Mouse (Mus musculus) ES-E14 (cell line): ENCODE measurements around the gene Lrmp. TPM values are rescaled to one million over a fixed set of nuclear protein-coding genes. Genes with fewer than 3 reads are reported as not detected.

ENCODE experiments used
- DNase-seq: peaks from one replicate; pipeline ENCODE4 v3.0.0-alpha.2; 2013; ENCODE audit warnings: low read depth, low spot score
- H3K27ac ChIP-seq: 2 replicates; pipeline ENCODE4 v1.5.1; 2012; ENCODE audit warnings: low read depth, mild to moderate bottlenecking, low read length, moderate library complexity, mixed read lengths; ENCODE audit not compliant: poor library complexity, insufficient read depth, severe bottlenecking
- H3K36me3 ChIP-seq: 2 replicates; pipeline ENCODE4 v1.6.1; 2012; ENCODE audit warnings: mild to moderate bottlenecking, low read length, moderate library complexity, mixed read lengths; ENCODE audit not compliant: control insufficient read depth, poor library complexity, insufficient read depth, severe bottlenecking
- H3K4me1 ChIP-seq, 2 experiments: fragments of 150-350 bp in 1 of 2; sonication (generic) in 1 of 2; 2 replicates each; pipeline ENCODE4 v1.6.1; 2012; ENCODE audit warnings: low read length in 2 of 2, mild to moderate bottlenecking in 1 of 2, mixed read lengths in 1 of 2; ENCODE audit not compliant: control insufficient read depth in 2 of 2, insufficient read depth in 2 of 2, poor library complexity in 1 of 2
- H3K4me3 ChIP-seq, 2 experiments: fragments of 150-350 bp in 1 of 2; sonication (generic) in 1 of 2; 2 replicates each; pipeline ENCODE4 v1.5.1; 2012; ENCODE audit warnings: low read length in 2 of 2, low read depth in 1 of 2, mild to moderate bottlenecking in 1 of 2, mixed read lengths in 1 of 2; ENCODE audit not compliant: insufficient read depth in 1 of 2, poor library complexity in 1 of 2, severe bottlenecking in 1 of 2
- H3K9ac ChIP-seq: 2 replicates; pipeline ENCODE4 v1.6.1; 2012; ENCODE audit warnings: low read depth, mild to moderate bottlenecking, low read length, mixed read lengths; ENCODE audit not compliant: poor library complexity, insufficient read depth, severe bottlenecking
- H3K9me3 ChIP-seq: fragments of 150-350 bp; sonication (generic); 2 replicates; pipeline ENCODE4 v1.6.1; 2012; ENCODE audit warnings: low read depth, mild to moderate bottlenecking, low read length; ENCODE audit not compliant: control insufficient read depth, insufficient read depth
- CHD2 ChIP-seq: IDR thresholded peaks from 2 replicates; pipeline ENCODE4 v1.6.1; 2014; ENCODE audit warnings: mild to moderate bottlenecking, low read depth, low read length, inconsistent platforms
- HCFC1 ChIP-seq: IDR thresholded peaks from 2 replicates; pipeline ENCODE4 v1.6.1; 2012; ENCODE audit warnings: low read length, inconsistent platforms, borderline replicate concordance; ENCODE audit not compliant: insufficient read depth
- MAFK ChIP-seq: IDR thresholded peaks from 2 replicates; pipeline ENCODE4 v1.6.1; 2014; ENCODE audit warnings: mild to moderate bottlenecking, low read depth, low read length, inconsistent platforms; ENCODE audit not compliant: insufficient read depth
- ZC3H11A ChIP-seq: IDR thresholded peaks from 2 replicates; pipeline ENCODE4 v1.6.1; 2012; ENCODE audit warnings: low read depth, mild to moderate bottlenecking, inconsistent platforms, low read length, borderline replicate concordance
- ZNF384 ChIP-seq: IDR thresholded peaks from 2 replicates; pipeline ENCODE4 v1.6.1; 2012; ENCODE audit warnings: low read depth, low read length, inconsistent platforms
- in situ Hi-C, 2 experiments: fragments of 600-800 bp; cut with MboI; formaldehyde crosslinking; loops; one replicate each; pipeline ENCODE4 v1.15.1; 2025; ENCODE audit warnings: low sequenced_read_pairs in 2 of 2, inconsistent platforms in 1 of 2; ENCODE audit not compliant: unreplicated experiment in 2 of 2
- total RNA-seq: library from RNA; depleted of rRNA; stranded (reverse); fragments of 300-350 nt; gene quantifications from 2 replicates; pipeline ENCODE4 v1.2.3, GENCODE M21; 2012

The Lrmp gene
- total RNA-seq, 1 experiment, result 10.4 TPM

DNA sequence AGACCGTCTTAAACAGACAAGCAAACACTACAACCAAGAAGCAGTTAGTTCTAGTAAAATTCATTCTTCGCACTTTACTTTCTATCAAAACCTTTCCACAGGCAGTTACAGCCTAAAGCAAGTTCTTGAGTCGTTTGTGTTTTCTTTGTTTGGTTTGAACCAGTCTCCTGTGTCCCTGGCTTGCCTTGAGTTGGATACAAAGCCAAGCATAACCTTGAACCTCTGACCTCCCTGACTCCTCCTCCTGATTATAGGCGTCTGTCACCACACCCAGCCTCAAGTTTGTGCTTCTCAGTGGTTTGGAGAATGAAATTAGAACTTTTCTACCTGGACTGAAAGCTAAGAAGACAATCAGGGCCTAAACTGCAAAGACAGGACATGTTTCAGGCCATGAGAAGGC, 21.0 kb upstream of the Lrmp start:
- H3K9ac ChIP-seq, result no peak overlapping the region
- H3K4me3 ChIP-seq, result no peak overlapping the region
- peaks cover 5 to 30% of the 10 kb centered on the region in 2 experiments; a peak in 3 of 4 replicates for H3K4me1 ChIP-seq
- H3K27ac ChIP-seq, result peak overlapping the region; percentile 73; the same call in 1 of the 2 replicates
- no peak for TF ChIP-seq MAFK
- TF ChIP-seq CHD2, result 0 out of 2 replicates have a peak, but pooled peaks have one; percentile 42
- in situ Hi-C loops, result no loop called here
- H3K9me3 ChIP-seq, result no peaks in the 10 kb centered on the region
- peak; percentile 65 for DNase-seq
- H3K36me3 ChIP-seq, result no peaks in the 10 kb centered on the region

GRCm38 (mm10) chr6:145100923-145101322, 14.5 kb upstream of the Lrmp start:
- H3K27ac ChIP-seq, result no peak overlapping the region
- in situ Hi-C loops, result no loop called here

GRCm38 (mm10) chr6:145104241-145104939, 11.1 kb upstream of the Lrmp start:
- in situ Hi-C loops, result no loop called here
- H3K4me1 ChIP-seq, result peaks cover 0 to 7% of the 10 kb centered on the region in 2 experiments; a peak in 1 of 4 replicates
- H3K4me3 ChIP-seq, result no peak overlapping the region
- H3K9ac ChIP-seq, result no peak overlapping the region
- H3K36me3 ChIP-seq, result no peaks in the 10 kb centered on the region
- no peak overlapping the region for H3K27ac ChIP-seq
- DNase-seq, result no peak
- TF ChIP-seq MAFK (no peak), HCFC1 (no peak), CHD2 (no peak), ZNF384 (no peak), ZC3H11A (no peak)
- no peaks in the 10 kb centered on the region for H3K9me3 ChIP-seq

More at GRCm38 (mm10) chr6:145100923-145101322, 14.5 kb upstream of the Lrmp start:
- Histone ChIP-seq H3K4me3 (no peak overlapping the region), H3K36me3 (no peaks in the 10 kb centered on the region), H3K4me1 (peaks cover 0 to 5% of the 10 kb centered on the region in 2 experiments; a peak in 1 of 4 replicates), H3K9me3 (no peaks in the 10 kb centered on the region), H3K9ac (no peak overlapping the region)
- DNase-seq, result no peak
- TF ChIP-seq ZC3H11A, result no peak
- no peak for TF ChIP-seq MAFK
- no peak for TF ChIP-seq ZNF384
- TF ChIP-seq CHD2, result no peak
- TF ChIP-seq HCFC1, result no peak

DNA sequence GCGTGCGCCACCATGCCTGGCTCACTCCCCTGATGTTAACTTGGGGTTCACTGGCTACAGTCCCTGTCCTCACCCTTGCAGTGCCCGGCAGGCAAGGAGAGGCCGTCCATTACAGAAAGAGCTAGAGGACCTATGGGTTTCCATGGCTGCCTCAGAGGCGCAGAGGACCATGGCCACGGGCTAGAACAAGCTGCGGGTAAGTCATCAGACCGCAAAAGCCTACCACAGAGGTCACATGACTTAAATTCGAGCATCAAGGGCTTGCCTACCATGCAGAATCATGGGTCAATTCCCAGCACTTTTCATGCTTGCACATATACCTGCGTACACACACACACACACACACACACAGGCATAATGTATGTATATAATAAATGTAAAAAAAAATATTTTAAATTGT, 10.0 kb upstream of the Lrmp start:
- no peak for TF ChIP-seq HCFC1
- no peak for TF ChIP-seq ZNF384
- TF ChIP-seq ZC3H11A, result no peak
- TF ChIP-seq CHD2, result no peak
- TF ChIP-seq MAFK, result no peak
- in situ Hi-C loops, result no loop called here
- Histone ChIP-seq H3K9ac (no peak overlapping the region), H3K9me3 (no peaks in the 10 kb centered on the region), H3K4me1 (peaks cover 0 to 7% of the 10 kb centered on the region in 2 experiments; a peak in 1 of 4 replicates), H3K27ac (no peak overlapping the region), H3K36me3 (no peaks in the 10 kb centered on the region), H3K4me3 (peak overlapping the region in 1 of 2 experiments; percentile 30; a peak in 1 of 4 replicates)
- DNase-seq, result no peak
